Mouse (Mus musculus) gastrocnemius, postnatal 36 days (tissue): ENCODE measurements around the gene Ppa1. TPM values are rescaled to one million over a fixed set of nuclear protein-coding genes. Genes with fewer than 3 reads are reported as not detected.

Experiments used
- DNase-seq, 2 experiments: peaks; one replicate each; pipeline ENCODE4 v3.0.0; 2022
- intact Hi-C: fragments of 180-260 bp; cut with DNase I; formaldehyde crosslinking; loops from one replicate; pipeline ENCODE4 v1.15.1; 2025
- total RNA-seq, 2 experiments: library from RNA; stranded (reverse); gene quantifications; 2 replicates each; pipeline ENCODE4 v1.2.3; 2021

The Ppa1 gene
- total RNA-seq, 2 experiments from 2014 or later, result 48.9 to 54.0 TPM

DNA sequence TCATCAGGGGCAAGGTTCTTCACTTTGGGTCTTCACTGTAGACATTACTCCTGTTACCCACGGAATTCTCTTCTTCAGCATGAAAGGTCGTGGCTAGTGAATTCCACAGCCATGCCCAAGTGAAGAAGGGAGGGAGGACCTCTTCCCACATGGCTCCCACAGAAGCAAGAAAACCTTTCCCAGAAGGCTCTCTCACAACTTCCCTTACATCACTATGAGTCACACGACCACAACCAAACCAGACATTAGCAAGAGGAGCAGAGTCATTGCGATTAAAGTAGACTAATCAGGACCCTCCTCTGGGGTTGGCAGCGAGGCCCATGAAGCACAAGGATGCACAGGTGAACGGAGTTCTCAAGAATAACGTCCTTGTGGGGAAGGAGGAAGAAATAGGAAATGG lies 11.3 kb upstream of the Ppa1 start:
- intact Hi-C loops, result no loop called here
- DNase-seq, result no peak

GRCm38 (mm10) chr10:61640363-61640762 lies 8.0 kb upstream of the Ppa1 start:
- intact Hi-C loops, result no loop called here

GRCm38 (mm10) chr10:61646557-61646956 lies 1.8 kb upstream of the Ppa1 start:
- intact Hi-C loops, result loop anchor here (5.0 kb wide), 1 partner anchor 174 kb away; no protein-coding TSS in a partner anchor

More at GRCm38 (mm10) chr10:61640363-61640762, 8.0 kb upstream of the Ppa1 start:
- DNase-seq, result no peak

GRCm38 (mm10) chr10:61648737-61649645 lies 639 bp downstream of the Ppa1 start:
- intact Hi-C loops, result loop anchor here (5.0 kb wide), 1 partner anchor 177 kb away; no protein-coding TSS in a partner anchor
- DNase-seq, result no peak

More at GRCm38 (mm10) chr10:61646557-61646956, 1.8 kb upstream of the Ppa1 start:
- no peak for DNase-seq

DNA sequence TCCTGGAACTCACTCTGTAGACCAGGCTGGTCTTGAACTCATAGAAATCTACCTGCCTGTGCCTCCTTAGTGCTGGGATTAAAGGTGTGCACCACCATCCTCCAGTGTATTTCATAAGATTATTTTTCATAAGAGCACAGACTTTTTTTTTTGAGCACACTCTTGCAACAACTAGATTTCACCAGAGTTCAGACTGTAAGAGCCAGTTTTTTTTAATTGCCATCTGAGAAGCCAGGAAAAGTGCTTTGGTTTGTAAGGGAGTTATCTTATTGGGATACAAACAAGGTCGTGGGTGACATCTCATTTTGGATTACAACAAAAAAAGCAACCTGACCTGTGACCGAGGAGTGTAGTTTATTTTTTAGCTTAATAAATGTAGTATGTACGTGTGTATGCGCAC lies 5.8 kb downstream of the Ppa1 start:
- DNase-seq, result no peak
- intact Hi-C loops, result loop anchor here (10.0 kb wide), 1 partner anchor 159 kb away; no protein-coding TSS in a partner anchor

DNA sequence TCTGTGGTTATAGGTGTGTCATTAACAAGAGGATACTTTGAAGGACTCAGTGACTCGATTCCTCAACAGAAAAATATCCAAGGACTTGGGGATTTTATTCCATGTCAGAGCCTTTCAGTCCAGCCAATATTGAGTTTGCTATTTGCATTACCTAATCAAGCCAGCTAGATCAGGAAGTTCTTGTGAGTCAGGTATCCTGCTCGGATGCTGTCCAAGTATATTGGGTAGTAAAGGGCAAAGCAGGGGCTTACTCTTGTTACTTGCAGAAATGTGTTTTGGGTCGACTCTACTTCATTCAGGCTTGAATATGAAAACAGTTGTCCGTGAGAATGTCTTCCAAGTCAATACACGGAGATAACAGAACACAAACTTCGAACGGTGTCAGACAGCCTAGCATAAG lies 6.3 kb downstream of the Ppa1 start:
- DNase-seq, result no peak
- intact Hi-C loops, result loop anchor here (10.0 kb wide), 1 partner anchor 160 kb away; no protein-coding TSS in a partner anchor

GRCm38 (mm10) chr10:61655188-61655587 lies 6.8 kb downstream of the Ppa1 start:
- intact Hi-C loops, result loop anchor here (10.0 kb wide), 1 partner anchor 160 kb away; no protein-coding TSS in a partner anchor
- no peak for DNase-seq

- DNase-seq, result no peak
- intact Hi-C loops, result loop anchor here (10.0 kb wide), 1 partner anchor 162 kb away; no protein-coding TSS in a partner anchor
Observed at GRCm38 (mm10) chr10:61656928-61657882, 8.9 kb downstream of the Ppa1 start.

- DNase-seq, result no peak
- intact Hi-C loops, result loop anchor here (1.0 to 10.0 kb wide), 2 partner anchors 52 to 163 kb away; no protein-coding TSS in a partner anchor
Observed at GRCm38 (mm10) chr10:61657985-61658384, 9.6 kb downstream of the Ppa1 start.

DNA sequence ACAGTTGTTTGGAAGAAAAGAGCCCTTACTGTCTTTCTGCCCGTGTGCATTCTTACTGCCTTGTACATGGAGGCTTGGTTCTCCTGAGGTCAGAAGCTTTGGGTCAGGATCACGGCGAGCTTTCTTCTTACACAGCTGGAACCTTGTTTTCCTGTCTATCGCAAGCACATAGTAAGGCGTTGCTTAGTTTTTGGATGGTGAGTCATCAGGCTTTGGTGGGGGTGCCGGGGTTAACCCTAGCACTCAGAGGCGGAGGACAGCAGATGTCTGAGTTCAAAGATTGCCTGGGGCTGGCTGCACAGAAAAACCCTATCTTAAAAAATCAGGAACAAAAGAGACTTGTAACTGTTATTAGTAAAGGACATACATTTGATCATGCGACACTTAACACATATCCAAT lies 13.5 kb downstream of the Ppa1 start:
- intact Hi-C loops, result no loop called here
- DNase-seq, result no peak

- intact Hi-C loops, result no loop called here
- DNase-seq, result no peak
Observed at GRCm38 (mm10) chr10:61662391-61662988, 14.1 kb downstream of the Ppa1 start.

- intact Hi-C loops, result no loop called here
Observed at GRCm38 (mm10) chr10:61665111-61665510, 16.8 kb downstream of the Ppa1 start.

GRCm38 (mm10) chr10:61665651-61666050 lies 17.3 kb downstream of the Ppa1 start:
- intact Hi-C loops, result no loop called here

More at GRCm38 (mm10) chr10:61665111-61665510, 16.8 kb downstream of the Ppa1 start:
- DNase-seq, result no peak

DNA sequence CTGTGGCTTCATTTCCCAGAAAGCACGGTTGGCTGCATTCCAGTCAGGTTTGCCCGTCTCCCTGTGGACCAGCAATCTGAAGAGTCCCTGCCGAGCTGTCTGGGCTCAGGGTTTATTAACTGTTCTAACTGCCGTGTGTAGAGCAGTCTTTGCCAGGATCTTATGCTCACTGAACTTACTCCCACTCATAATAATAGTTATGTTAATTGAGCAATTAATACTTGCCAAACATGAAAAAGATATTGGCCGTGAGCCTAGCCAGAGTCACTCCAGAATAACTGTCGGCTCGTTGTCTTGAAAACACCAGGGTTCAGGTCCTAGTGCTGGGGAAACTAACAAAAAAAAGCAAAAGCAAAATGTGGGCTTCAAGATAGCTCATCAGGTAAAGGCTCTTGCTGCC lies 20.9 kb downstream of the Ppa1 start:
- intact Hi-C loops, result no loop called here
- no peak for DNase-seq

More at GRCm38 (mm10) chr10:61665651-61666050, 17.3 kb downstream of the Ppa1 start:
- no peak for DNase-seq

GRCm38 (mm10) chr10:61669896-61670295 lies 21.5 kb downstream of the Ppa1 start:
- intact Hi-C loops, result loop anchor here (5.0 kb wide), 1 partner anchor 62 kb away; no protein-coding TSS in a partner anchor
- DNase-seq, result no peak

GRCm38 (mm10) chr10:61670758-61671157 lies 22.4 kb downstream of the Ppa1 start:
- intact Hi-C loops, result loop anchor here (5.0 kb wide), 1 partner anchor 62 kb away; no protein-coding TSS in a partner anchor
- no peak for DNase-seq

DNA sequence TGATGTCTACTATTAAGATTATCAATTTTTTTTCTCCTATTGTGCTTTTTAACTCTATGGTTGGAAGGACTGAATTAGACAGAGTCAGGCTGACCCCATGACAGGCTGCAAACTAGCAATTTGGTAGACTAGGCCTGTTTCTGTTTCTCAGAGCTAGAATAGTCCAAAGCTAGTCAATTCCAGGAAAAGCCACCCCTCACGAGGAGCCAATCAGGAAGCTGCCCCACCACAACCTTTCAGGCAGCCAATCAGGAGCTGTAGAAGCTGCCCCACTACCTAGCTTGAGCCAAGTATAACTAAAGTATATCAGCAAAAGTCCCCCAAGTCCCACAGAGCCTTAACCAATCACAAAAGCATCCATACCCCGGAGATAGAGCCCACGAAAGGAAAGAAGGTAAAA lies 27.6 kb downstream of the Ppa1 start:
- intact Hi-C loops, result no loop called here

GRCm38 (mm10) chr10:61679545-61679944 lies 31.2 kb downstream of the Ppa1 start:
- no peak for DNase-seq
- intact Hi-C loops, result no loop called here

More for the DNA sequence above, 27.6 kb downstream of the Ppa1 start:
- DNase-seq, result no peak

DNA sequence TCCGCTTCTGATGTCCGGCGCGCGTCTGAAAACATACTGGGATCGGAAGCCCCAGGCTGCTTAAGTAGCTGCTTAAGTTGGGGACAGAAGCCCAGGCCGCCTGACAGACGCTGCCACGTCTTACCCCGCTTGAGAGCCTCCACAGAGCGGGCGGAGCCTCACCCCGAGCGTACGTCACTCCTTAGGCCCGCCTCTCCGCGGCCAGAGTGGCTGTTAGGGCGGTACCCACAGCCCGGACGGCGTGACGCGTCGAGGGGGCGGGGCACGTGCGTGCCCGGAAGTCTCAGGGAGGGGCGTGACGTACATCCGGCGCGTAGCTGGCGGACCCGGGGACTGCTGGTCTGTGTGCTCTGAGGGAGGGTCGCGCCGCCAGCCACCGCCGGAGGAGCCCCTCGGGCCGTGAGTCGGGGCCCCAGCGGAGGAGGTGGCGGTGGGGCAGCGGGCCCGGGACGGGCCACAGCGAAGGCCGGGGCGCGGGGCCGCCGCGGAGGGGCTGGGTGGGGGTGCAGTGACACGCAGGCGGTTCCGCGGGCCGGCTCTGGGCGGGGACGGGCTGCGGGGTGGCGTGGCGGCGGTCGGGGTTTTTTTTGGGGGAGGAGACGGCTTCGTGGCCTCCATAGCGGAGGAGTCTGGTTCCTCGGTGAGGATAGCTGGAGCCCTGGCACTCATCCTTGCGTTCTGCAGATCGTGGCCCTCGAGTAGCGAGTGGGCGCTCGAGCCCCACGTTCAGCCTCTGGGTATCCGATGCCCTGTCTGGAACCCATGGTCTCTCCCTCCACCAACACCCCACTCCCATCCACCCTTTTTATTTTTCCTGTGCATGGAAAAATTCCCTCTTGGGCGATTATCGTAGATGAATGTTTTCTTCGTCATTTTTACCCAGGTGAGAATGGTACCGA lies 31.9 kb downstream of the Ppa1 start, which contains the start of gene Sar1a:
Sar1a (plus strand) TSS at position 285 of the 899 bp plus-strand sequence.
- intact Hi-C loops, result no loop called here
- DNase-seq, result peak; percentile 98
